8 mouse cellular contexts compared by ENCODE assay signal in the genomic region with DNA sequence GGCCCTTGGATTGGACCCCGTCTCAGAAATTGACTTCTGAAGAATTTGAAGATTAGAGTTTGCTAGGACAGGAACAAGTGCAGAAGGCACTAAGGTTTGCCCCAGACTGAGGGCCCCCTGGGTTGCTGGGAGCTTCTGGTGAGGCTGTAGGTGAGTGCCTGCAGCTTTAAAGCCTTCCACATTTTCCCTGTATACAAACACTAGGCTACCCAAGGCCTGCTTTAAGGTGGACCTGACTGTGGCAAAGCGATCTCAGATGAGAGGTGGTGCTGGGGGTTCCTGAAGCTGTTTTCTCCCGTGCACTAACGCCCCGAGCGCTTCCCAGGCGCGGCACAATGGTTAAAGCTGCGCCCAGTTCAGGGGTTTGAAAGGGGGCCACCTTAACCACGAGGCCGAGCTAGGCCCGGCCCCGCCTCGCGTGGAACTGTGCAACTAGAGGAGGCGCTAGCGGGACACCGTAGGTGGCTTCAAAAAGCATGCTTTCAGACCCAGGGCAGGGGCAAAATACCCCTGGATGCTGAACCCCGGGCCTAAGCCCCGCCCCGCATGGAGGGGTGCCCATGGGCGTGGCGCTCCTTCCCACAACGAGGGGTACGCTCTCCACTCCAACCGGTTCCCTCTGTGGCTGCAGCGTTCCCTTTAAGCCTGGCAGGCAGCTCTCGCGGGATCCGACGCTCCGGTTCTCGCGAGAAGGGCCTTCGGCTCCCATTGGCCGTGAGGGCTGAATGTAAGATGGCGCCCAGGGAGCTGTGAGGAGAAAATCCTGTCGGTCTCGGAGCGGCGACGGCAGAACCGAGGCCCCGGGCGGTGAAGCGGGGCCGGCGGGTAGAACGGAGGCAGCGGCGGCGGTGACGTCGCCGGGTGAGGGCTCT. TPM values are rescaled to one million over a fixed set of nuclear protein-coding genes. Genes with fewer than 3 reads are reported as not detected.
A peak's percentile ranks its signal among the peaks of the same experiment; 100 is the strongest.
DNase-seq lines count a peak whose midpoint lies in the region; ATAC-seq and TF ChIP-seq lines count a peak whose summit lies in the region.

Gene Qrich1 (plus strand): TSS at position 427 of the 872 bp plus-strand sequence.

- TF ChIP-seq CTCF in bone marrow, adult 2 months (IDR thresholded peaks at IDR 0.05; ENCODE audit: control insufficient read depth, insufficient read depth, low read length) = 0 out of 2 replicates have a peak, but pooled peaks have one; percentile 0
- peak; percentile 31 for TF ChIP-seq CTCF in midbrain, postnatal 0 days (IDR thresholded peaks at IDR 0.05)

- peak within 1 kb of the TSS; percentile 74 for H3K4me3 ChIP-seq in bone marrow, adult 2 months (replicated peaks; ENCODE audit: control insufficient read depth, low read depth, low read length)
- H3K4me3 ChIP-seq in embryonic facial prominence, embryonic 15.5 days (replicated peaks) = peak within 1 kb of the TSS; percentile 100
- H3K4me3 ChIP-seq in limb, embryonic 14.5 days (replicated peaks; ENCODE audit: low read length) = peak within 1 kb of the TSS; percentile 95
- peak within 1 kb of the TSS; percentile 93 for H3K4me3 ChIP-seq in midbrain, postnatal 0 days (ENCODE audit: low read depth, low read length)

- no peaks in the 10 kb centered on the region for H3K4me1 ChIP-seq in bone marrow, adult 2 months (ENCODE audit: control insufficient read depth, insufficient read depth, low read length)
- peaks cover 22% of the 10 kb centered on the region; the same call in 1 of the 2 replicates for H3K4me1 ChIP-seq in embryonic facial prominence, embryonic 15.5 days
- peaks cover 13% of the 10 kb centered on the region for H3K4me1 ChIP-seq in limb, embryonic 14.5 days (ENCODE audit: control insufficient read depth, insufficient read depth, low read length)
- H3K4me1 ChIP-seq in midbrain, postnatal 0 days (ENCODE audit: insufficient read depth, low read length) = peaks cover 15% of the 10 kb centered on the region; the same call in 1 of the 2 replicates

- H3K9ac ChIP-seq in embryonic facial prominence, embryonic 15.5 days = peak within 1 kb of the TSS; percentile 91
- peak within 1 kb of the TSS; percentile 98 for H3K9ac ChIP-seq in limb, embryonic 14.5 days (ENCODE audit: low read depth, low read length, severe bottlenecking)
- peak within 1 kb of the TSS; percentile 86 for H3K9ac ChIP-seq in midbrain, postnatal 0 days (replicated peaks; ENCODE audit: low read length, poor library complexity, severe bottlenecking)

- peak; percentile 98 for DNase-seq in 416B (ENCODE audit: low read depth)
- peak; percentile 95 for DNase-seq in heart, adult 8-10 months (ENCODE audit: low spot score)
- peak; percentile 97 for DNase-seq in kidney, adult 9 months
- DNase-seq in limb, embryonic 14.5 days (ENCODE audit: low spot score) = peak; percentile 99
- peak; percentile 99 for DNase-seq in midbrain, postnatal 0 days (ENCODE audit: low spot score)
- peak; percentile 85 to 87 for DNase-seq in spleen, postnatal 14 days (ENCODE audit: low spot score in 2 of 2)

- no peaks in the 10 kb centered on the region for H3K27me3 ChIP-seq in embryonic facial prominence, embryonic 15.5 days
- no peaks in the 10 kb centered on the region for H3K27me3 ChIP-seq in limb, embryonic 14.5 days (ENCODE audit: control insufficient read depth, insufficient read depth, low read length)
- H3K27me3 ChIP-seq in midbrain, postnatal 0 days (ENCODE audit: insufficient read depth, low read length) = no peaks in the 10 kb centered on the region

- H3K36me3 ChIP-seq in embryonic facial prominence, embryonic 15.5 days = peaks cover 49% of the 10 kb centered on the region
- H3K36me3 ChIP-seq in limb, embryonic 14.5 days (ENCODE audit: control insufficient read depth, insufficient read depth, low read length) = peaks cover 57% of the 10 kb centered on the region
- peaks cover 32% of the 10 kb centered on the region for H3K36me3 ChIP-seq in midbrain, postnatal 0 days (ENCODE audit: insufficient read depth, low read length)

- H3K4me2 ChIP-seq in embryonic facial prominence, embryonic 15.5 days (replicated peaks) = peak within 1 kb of the TSS; percentile 82
- peak within 1 kb of the TSS; percentile 80 for H3K4me2 ChIP-seq in limb, embryonic 14.5 days (replicated peaks; ENCODE audit: low read depth, low read length, severe bottlenecking)
- H3K4me2 ChIP-seq in midbrain, postnatal 0 days (ENCODE audit: low read depth, low read length, poor library complexity, severe bottlenecking) = peak within 1 kb of the TSS; percentile 66

- TF ChIP-seq POLR2A in bone marrow, adult 2 months (IDR thresholded peaks at IDR 0.05; ENCODE audit: borderline replicate concordance, control insufficient read depth, low read depth, low read length) = peak; percentile 97; the same call in 1 of the 2 replicates
- TF ChIP-seq POLR2A in limb, embryonic 14.5 days (IDR thresholded peaks at IDR 0.05; ENCODE audit: borderline replicate concordance, extremely low read depth, insufficient read depth, insufficient read length) = peak; percentile 69; the same call in 1 of the 2 replicates

- H3K27ac ChIP-seq in bone marrow, adult 2 months (ENCODE audit: control insufficient read depth, insufficient read depth, low read depth, low read length, poor library complexity) = peak within 1 kb of the TSS; percentile 99
- peak within 1 kb of the TSS; percentile 98 for H3K27ac ChIP-seq in embryonic facial prominence, embryonic 15.5 days (replicated peaks)
- H3K27ac ChIP-seq in limb, embryonic 14.5 days (replicated peaks; ENCODE audit: low read depth, low read length) = peak within 1 kb of the TSS; percentile 100
- H3K27ac ChIP-seq in midbrain, postnatal 0 days (ENCODE audit: low read depth, low read length) = peak within 1 kb of the TSS; percentile 99

- 2% methylated on average over 55 of the region's 55 CpGs for WGBS in bone marrow, adult 2 months
- WGBS in embryonic facial prominence, embryonic 15.5 days = under 1% methylated on average over 55 of the region's 55 CpGs
- 3% methylated on average over 51 of the region's 55 CpGs for WGBS in limb, embryonic 14.5 days
- WGBS in midbrain, postnatal 0 days = under 1% methylated on average over 49 of the region's 55 CpGs

- ATAC-seq in embryonic facial prominence, embryonic 15.5 days (ENCODE audit: insufficient number of reproducible peaks, low FRiP score, low TSS enrichment, low read depth) = peak; percentile 96
- peak; percentile 97 for ATAC-seq in limb, embryonic 14.5 days (ENCODE audit: low FRiP score, low read depth)
- ATAC-seq in midbrain, postnatal 0 days (ENCODE audit: low FRiP score) = peak; percentile 95

- no peaks in the 10 kb centered on the region for H3K9me3 ChIP-seq in embryonic facial prominence, embryonic 15.5 days (replicated peaks)
- H3K9me3 ChIP-seq in limb, embryonic 14.5 days (ENCODE audit: control insufficient read depth, low read length) = no peaks in the 10 kb centered on the region
- no peaks in the 10 kb centered on the region for H3K9me3 ChIP-seq in midbrain, postnatal 0 days (ENCODE audit: low read length)

RNA-seq across cellular contexts. Expression of gene Qrich1, which starts in this region (rescaled TPM):
- polyA plus RNA-seq in bone marrow, adult 2 months (2011; ENCODE audit: insufficient read depth, insufficient read length, low replicate concordance, missing spikeins) = 29.4 and 50.5 TPM in 2 replicates
- polyA plus RNA-seq in embryonic facial prominence, embryonic 15.5 days (2015; fragmentation: Nextera tagmentation; extraction: Ambion mirVana) = 110 and 125 TPM in 2 replicates
- 10 to 100 TPM; 55.6 to 70.2 (median 61.7) TPM for total RNA-seq in heart, adult 8-10 months (2022)
- polyA plus RNA-seq in limb, embryonic 14.5 days (2012; rRNA removed) = 126 and 157 TPM in 2 replicates
- polyA plus RNA-seq in limb, embryonic 14.5 days (2014; fragmentation: Nextera tagmentation; extraction: Ambion mirVana) = 120 and 132 TPM in 2 replicates
- 240 and 284 TPM in 2 replicates for total RNA-seq in midbrain, postnatal 0 days (2014; rRNA removed)
- polyA plus RNA-seq in midbrain, postnatal 0 days (2015; fragmentation: Nextera tagmentation; extraction: Ambion mirVana) = 103 and 109 TPM in 2 replicates

Comparison
In these comparisons a context has a peak if more than half of its experiments do, and no peak if none do; other contexts are left out.
1. Peak in every context shown above with its lines: DNase-seq, ATAC-seq, H3K4me3 ChIP-seq and H3K27ac ChIP-seq.